In genomic region chr16:94302274-94303202, GRCm38 (mm10) we compare ENCODE assay signal across 8 mouse cellular contexts. TPM values are rescaled to one million over a fixed set of nuclear protein-coding genes. Genes with fewer than 3 reads are reported as not detected.
DNase-seq lines count a peak whose midpoint lies in the region; ATAC-seq lines count a peak whose summit lies in the region.

No protein-coding gene starts in this region.

- peak overlapping the region; percentile 0; the same call in 1 of the 2 replicates for H3K27ac ChIP-seq in limb, embryonic 11.5 days (replicated peaks; ENCODE audit: low read depth, low read length)

- peak overlapping the region; percentile 37 for H3K4me2 ChIP-seq in limb, embryonic 11.5 days (ENCODE audit: low read depth, severe bottlenecking)

- WGBS in limb, embryonic 11.5 days = 3% methylated on average over 30 of the region's 30 CpGs

- peaks cover 16% of the 10 kb centered on the region for H3K4me1 ChIP-seq in limb, embryonic 11.5 days (ENCODE audit: control insufficient read depth, insufficient read depth, low read length)

- H3K4me3 ChIP-seq in limb, embryonic 11.5 days (ENCODE audit: low read depth, low read length) = peak overlapping the region; percentile 2; the same call in 1 of the 2 replicates

- DNase-seq in adrenal gland, adult (ENCODE audit: inconsistent age in 2 of 2, low spot score in 1 of 2) = peak; percentile 50 to 82
- no peak for DNase-seq in adrenal gland, postnatal 4 days (ENCODE audit: low spot score in 2 of 2)
- peak; percentile 89 for DNase-seq in cerebellum, adult 9-10 months
- DNase-seq in frontal cortex, postnatal 14 days (ENCODE audit: low spot score in 2 of 2) = peak; percentile 26 to 41
- peak; percentile 68 for DNase-seq in limb, embryonic 11.5 days (ENCODE audit: low spot score)
- DNase-seq in mesoderm, embryonic 11.5 days (ENCODE audit: low read depth, low spot score) = peak; percentile 44
- DNase-seq in splenic B cell, adult 2 months (ENCODE audit: low read depth, low spot score) = peak; percentile 39

- H3K9me3 ChIP-seq in limb, embryonic 11.5 days (ENCODE audit: control insufficient read depth, low read length) = no peaks in the 10 kb centered on the region

- peak; percentile 86 for ATAC-seq in inflammation-experienced regulatory T-cells, adult 6 months
- ATAC-seq in limb, embryonic 11.5 days (ENCODE audit: insufficient number of reproducible peaks, low FRiP score, low TSS enrichment, low read depth) = peak; percentile 49; the same call in 1 of the 2 replicates

- H3K9ac ChIP-seq in limb, embryonic 11.5 days (ENCODE audit: low read length) = peak overlapping the region; percentile 17; the same call in 1 of the 2 replicates

- no peaks in the 10 kb centered on the region for H3K27me3 ChIP-seq in limb, embryonic 11.5 days (ENCODE audit: control insufficient read depth, insufficient read depth, low read length)
- H3K27me3 ChIP-seq in splenic B cell, adult 2 months (ENCODE audit: control insufficient read depth, insufficient read depth, low read length, poor library complexity, severe bottlenecking) = peaks cover 5% of the 10 kb centered on the region; the same call in 1 of the 2 replicates

- H3K36me3 ChIP-seq in limb, embryonic 11.5 days (ENCODE audit: control insufficient read depth, insufficient read depth, low read length) = no peaks in the 10 kb centered on the region
- no peaks in the 10 kb centered on the region for H3K36me3 ChIP-seq in splenic B cell, adult 2 months (ENCODE audit: control insufficient read depth, insufficient read depth, low read length, poor library complexity, severe bottlenecking)

RNA-seq across cellular contexts. Expression of gene Hlcs, which starts 10.8 kb away (rescaled TPM):
- total RNA-seq in adrenal gland, postnatal 4 days (2021) = 10 to 100 TPM; 20.6 to 23.1 TPM
- polyA plus RNA-seq in inflammation-experienced regulatory T-cells, adult 6 months (2017; shearing (Covaris generic)) = 1 to 10 TPM; 4.3 to 9.7 (median 9.1) TPM
- 8.4 and 10.4 TPM in 2 replicates for polyA plus RNA-seq in limb, embryonic 11.5 days (2014; fragmentation: Nextera tagmentation; extraction: Ambion mirVana)

RNA-seq across cellular contexts. Expression of gene Ripply3, which starts 25.7 kb away (rescaled TPM):
- total RNA-seq in adrenal gland, postnatal 4 days (2021) = 1 to 10 TPM; 5.5 to 6.2 TPM
- under 1 TPM; 0.39 to 0.81 (median 0.77) TPM for polyA plus RNA-seq in inflammation-experienced regulatory T-cells, adult 6 months (2017; shearing (Covaris generic))
- polyA plus RNA-seq in limb, embryonic 11.5 days (2014; fragmentation: Nextera tagmentation; extraction: Ambion mirVana) = 3.9 and 4.3 TPM in 2 replicates

Comparison
In these comparisons a context has a peak if more than half of its experiments do, and no peak if none do; other contexts are left out.
1. DNase-seq: peak in adrenal gland, adult (2 of 2), cerebellum, adult 9-10 months (single experiment), frontal cortex, postnatal 14 days (2 of 2), limb, embryonic 11.5 days (single experiment), mesoderm, embryonic 11.5 days (single experiment) and splenic B cell, adult 2 months (single experiment); none in adrenal gland, postnatal 4 days (0 of 2).